Mouse (Mus musculus) neural tube, embryonic 11.5 days (tissue): ENCODE measurements around the gene Gm5134. TPM values are rescaled to one million over a fixed set of nuclear protein-coding genes. Genes with fewer than 3 reads are reported as not detected.

ENCODE experiments used
- ATAC-seq: fragments of 200-750 bp; cut with Nextera tagmentation; 2 replicates; pipeline ENCODE4 v1.8.0; 2017; ENCODE audit warnings: moderate number of reproducible peaks, mild to moderate bottlenecking, moderate TSS enrichment, moderate library complexity; ENCODE audit not compliant: insufficient read depth, low FRiP score, low TSS enrichment
- DNase-seq: peaks from one replicate; pipeline ENCODE4 v3.0.0-alpha.2; 2015; ENCODE audit warnings: low spot score
- H3K27ac ChIP-seq: fragments of 300-500 bp; sonication (generic); 2 replicates; pipeline ENCODE4 v1.5.1; 2014; ENCODE audit warnings: low read depth, mild to moderate bottlenecking, low read length
- H3K27me3 ChIP-seq: fragments of 300-500 bp; sonication (generic); 2 replicates; pipeline ENCODE4 v1.6.1; 2014; ENCODE audit warnings: mild to moderate bottlenecking, low read length, mixed read lengths; ENCODE audit not compliant: control insufficient read depth, insufficient read depth
- H3K36me3 ChIP-seq: fragments of 300-500 bp; sonication (generic); 2 replicates; pipeline ENCODE4 v1.6.1; 2014; ENCODE audit warnings: mild to moderate bottlenecking, low read length, moderate library complexity, mixed read lengths; ENCODE audit not compliant: control insufficient read depth, insufficient read depth
- H3K4me1 ChIP-seq: fragments of 300-500 bp; sonication (generic); 2 replicates; pipeline ENCODE4 v1.6.1; 2014; ENCODE audit warnings: low read length, mixed read lengths; ENCODE audit not compliant: control insufficient read depth, insufficient read depth
- H3K4me2 ChIP-seq: fragments of 300-500 bp; sonication (generic); 2 replicates; pipeline ENCODE4 v1.6.1; 2014; ENCODE audit warnings: low read depth, mild to moderate bottlenecking, moderate library complexity
- H3K4me3 ChIP-seq: fragments of 300-500 bp; sonication (generic); 2 replicates; pipeline ENCODE4 v1.5.1; 2014; ENCODE audit warnings: low read depth, low read length
- H3K9ac ChIP-seq: fragments of 300-500 bp; sonication (generic); 2 replicates; pipeline ENCODE4 v1.6.1; 2014; ENCODE audit warnings: mild to moderate bottlenecking, low read length
- H3K9me3 ChIP-seq: fragments of 300-500 bp; sonication (generic); 2 replicates; pipeline ENCODE4 v1.6.1; 2016; ENCODE audit warnings: low read length; ENCODE audit not compliant: control insufficient read depth
- WGBS: fragments of 180-500 bp; shearing (Covaris S2); extraction: QIAGEN DNeasy Blood & Tissue Kit; methylation state at CpG from one replicate; pipeline ENCODE4 v1.1.7; 2014; 5-methylcytosine and 5-hydroxymethylcytosine counted together
- polyA plus RNA-seq: library from polyadenylated mRNA; unstranded; fragments of >200 nt; fragmentation: Nextera tagmentation; extraction: Ambion mirVana; gene quantifications from 2 replicates; pipeline ENCODE4 v1.2.1, GENCODE M21; 2014

Gene Gm5134
- 0.19 TPM in 1 of 2 replicates, not detected in the other for polyA plus RNA-seq

GRCm38 (mm10) chr10:75954381-75954811 lies at the start of gene Gm5134:
Gene Gm5134 (plus strand): TSS chr10:75954514.
- Histone ChIP-seq H3K36me3 (no peaks in the 10 kb centered on the region), H3K4me3 (0 out of 2 replicates have a peak within 1 kb of the TSS, but pooled peaks have one; percentile 13), H3K4me2 (peak within 1 kb of the TSS; percentile 39), H3K9ac (0 out of 2 replicates have a peak within 1 kb of the TSS, but pooled peaks have one; percentile 10), H3K4me1 (peaks cover 5% of the 10 kb centered on the region; the same call in 1 of the 2 replicates), H3K27ac (no peak within 1 kb of the TSS), H3K27me3 (no peaks in the 10 kb centered on the region), H3K9me3 (no peaks in the 10 kb centered on the region)
- DNase-seq (no peak), ATAC-seq (no peak)
- 33% methylated on average over 20 of the region's 20 CpGs for WGBS

- ATAC-seq (no peak), DNase-seq (peak; percentile 8)
- Histone ChIP-seq H3K4me2 (no peak overlapping the region), H3K9me3 (no peaks in the 10 kb centered on the region), H3K9ac (no peak overlapping the region), H3K4me1 (no peaks in the 10 kb centered on the region), H3K27ac (no peak overlapping the region), H3K27me3 (no peaks in the 10 kb centered on the region), H3K4me3 (no peak overlapping the region), H3K36me3 (peaks cover 39% of the 10 kb centered on the region)
- 94% methylated on average over 4 of the region's 4 CpGs for WGBS
These were observed 47.4 kb upstream of the Gm5134 start for GRCm38 (mm10) chr10:75906882-75907281.

- ATAC-seq (no peak), DNase-seq (no peak)
- no peaks in the 10 kb centered on the region for H3K4me1 ChIP-seq
- H3K9me3 ChIP-seq, result no peaks in the 10 kb centered on the region
- no peak overlapping the region for H3K4me3 ChIP-seq
- H3K27me3 ChIP-seq, result no peaks in the 10 kb centered on the region
- peaks cover 22% of the 10 kb centered on the region for H3K36me3 ChIP-seq
- no peak overlapping the region for H3K9ac ChIP-seq
- WGBS, result 81% methylated on average over 2 of the region's 2 CpGs
- H3K27ac ChIP-seq, result no peak overlapping the region
- no peak overlapping the region for H3K4me2 ChIP-seq
These were observed 43.6 kb upstream of the Gm5134 start for GRCm38 (mm10) chr10:75910698-75911097.

GRCm38 (mm10) chr10:75913013-75913589 lies 41.2 kb upstream of the Gm5134 start:
- 74% methylated on average over 6 of the region's 6 CpGs for WGBS
- H3K4me3 ChIP-seq, result no peak overlapping the region

GRCm38 (mm10) chr10:75915557-75915956 lies 38.8 kb upstream of the Gm5134 start:
- H3K4me2 ChIP-seq, result no peak overlapping the region
- no peak overlapping the region for H3K4me3 ChIP-seq
- H3K27me3 ChIP-seq, result no peaks in the 10 kb centered on the region
- no peaks in the 10 kb centered on the region for H3K9me3 ChIP-seq
- WGBS, result 92% methylated on average over 7 of the region's 7 CpGs
- no peak overlapping the region for H3K9ac ChIP-seq
- ATAC-seq (no peak), DNase-seq (no peak)
- no peak overlapping the region for H3K27ac ChIP-seq
- H3K36me3 ChIP-seq, result peaks cover 16% of the 10 kb centered on the region
- peaks cover 10% of the 10 kb centered on the region for H3K4me1 ChIP-seq

More at GRCm38 (mm10) chr10:75913013-75913589, 41.2 kb upstream of the Gm5134 start:
- no peaks in the 10 kb centered on the region for H3K27me3 ChIP-seq
- H3K9me3 ChIP-seq, result no peaks in the 10 kb centered on the region
- ATAC-seq (no peak), DNase-seq (no peak)
- peaks cover 22% of the 10 kb centered on the region for H3K36me3 ChIP-seq
- no peak overlapping the region for H3K9ac ChIP-seq
- no peak overlapping the region for H3K27ac ChIP-seq
- H3K4me1 ChIP-seq, result no peaks in the 10 kb centered on the region
- H3K4me2 ChIP-seq, result no peak overlapping the region

- no peaks in the 10 kb centered on the region for H3K27me3 ChIP-seq
- no peak overlapping the region for H3K9ac ChIP-seq
- no peak overlapping the region for H3K4me2 ChIP-seq
- 69% methylated on average over 8 of the region's 8 CpGs for WGBS
- H3K4me3 ChIP-seq, result no peak overlapping the region
- H3K4me1 ChIP-seq, result peaks cover 11% of the 10 kb centered on the region
- DNase-seq, result no peak
- H3K27ac ChIP-seq, result no peak overlapping the region
- peaks cover 6% of the 10 kb centered on the region for H3K36me3 ChIP-seq
- no peaks in the 10 kb centered on the region for H3K9me3 ChIP-seq
- ATAC-seq, result no peak
These were observed 37.5 kb upstream of the Gm5134 start for GRCm38 (mm10) chr10:75916840-75917239.

GRCm38 (mm10) chr10:75919026-75919425 lies 35.3 kb upstream of the Gm5134 start:
- 88% methylated on average over 5 of the region's 5 CpGs for WGBS
- DNase-seq (no peak), ATAC-seq (no peak)
- Histone ChIP-seq H3K9ac (no peak overlapping the region), H3K36me3 (peaks cover 4% of the 10 kb centered on the region; the same call in 1 of the 2 replicates), H3K9me3 (no peaks in the 10 kb centered on the region), H3K27me3 (no peaks in the 10 kb centered on the region), H3K4me2 (no peak overlapping the region), H3K27ac (no peak overlapping the region), H3K4me3 (no peak overlapping the region), H3K4me1 (peaks cover 18% of the 10 kb centered on the region)

GRCm38 (mm10) chr10:75921026-75921725 lies 33.1 kb upstream of the Gm5134 start, which contains the start of gene Smarcb1:
Gene Smarcb1 (minus strand): TSS chr10:75921617.
- Histone ChIP-seq H3K4me1 (peaks cover 18% of the 10 kb centered on the region), H3K27ac (peak within 1 kb of the TSS; percentile 92), H3K36me3 (no peaks in the 10 kb centered on the region), H3K4me2 (peak within 1 kb of the TSS; percentile 79), H3K9ac (peak within 1 kb of the TSS; percentile 96), H3K27me3 (no peaks in the 10 kb centered on the region), H3K4me3 (peak within 1 kb of the TSS; percentile 85), H3K9me3 (no peaks in the 10 kb centered on the region)
- ATAC-seq (peak; percentile 84), DNase-seq (peak; percentile 97)
- under 1% methylated on average over 76 of the region's 76 CpGs for WGBS
